Mouse (Mus musculus): ENCODE results near the gene Cd38. TPM values are rescaled to one million over a fixed set of nuclear protein-coding genes. Genes with fewer than 3 reads are reported as not detected.

Cd38 gene
- polyA plus RNA-seq, 1 experiment: 6.3 TPM

- Histone ChIP-seq H3K4me1 (ENCODE audit: control insufficient read depth, insufficient read depth, low read length) (no peaks in the 10 kb centered on the region), H3K9me3 (replicated peaks; ENCODE audit: control insufficient read depth, insufficient read depth, low read length, poor library complexity, severe bottlenecking) (peaks cover 12% of the 10 kb centered on the region), H3K36me3 (ENCODE audit: control insufficient read depth, insufficient read depth, low read length, poor library complexity, severe bottlenecking) (no peaks in the 10 kb centered on the region), H3K4me3 (ENCODE audit: low read depth, low read length) (no peak overlapping the region), H3K27ac (ENCODE audit: insufficient read depth, low read length) (no peak overlapping the region), H3K9ac (ENCODE audit: low read depth, poor library complexity, severe bottlenecking) (no peak overlapping the region), H3K27me3 (ENCODE audit: control insufficient read depth, insufficient read depth, low read length, poor library complexity, severe bottlenecking) (no peaks in the 10 kb centered on the region)
- TF ChIP-seq EP300 (IDR thresholded peaks at IDR 0.05; ENCODE audit: insufficient read depth, low read depth, low read length): no peak
- no peak for TF ChIP-seq CTCF (IDR thresholded peaks at IDR 0.05; ENCODE audit: low read depth, low read length)
- TF ChIP-seq POLR2A (IDR thresholded peaks at IDR 0.05; ENCODE audit: insufficient read depth, low read length): no peak
These were observed 20.1 kb upstream of the Cd38 start for GRCm38 (mm10) chr5:43848275-43848674.

DNA sequence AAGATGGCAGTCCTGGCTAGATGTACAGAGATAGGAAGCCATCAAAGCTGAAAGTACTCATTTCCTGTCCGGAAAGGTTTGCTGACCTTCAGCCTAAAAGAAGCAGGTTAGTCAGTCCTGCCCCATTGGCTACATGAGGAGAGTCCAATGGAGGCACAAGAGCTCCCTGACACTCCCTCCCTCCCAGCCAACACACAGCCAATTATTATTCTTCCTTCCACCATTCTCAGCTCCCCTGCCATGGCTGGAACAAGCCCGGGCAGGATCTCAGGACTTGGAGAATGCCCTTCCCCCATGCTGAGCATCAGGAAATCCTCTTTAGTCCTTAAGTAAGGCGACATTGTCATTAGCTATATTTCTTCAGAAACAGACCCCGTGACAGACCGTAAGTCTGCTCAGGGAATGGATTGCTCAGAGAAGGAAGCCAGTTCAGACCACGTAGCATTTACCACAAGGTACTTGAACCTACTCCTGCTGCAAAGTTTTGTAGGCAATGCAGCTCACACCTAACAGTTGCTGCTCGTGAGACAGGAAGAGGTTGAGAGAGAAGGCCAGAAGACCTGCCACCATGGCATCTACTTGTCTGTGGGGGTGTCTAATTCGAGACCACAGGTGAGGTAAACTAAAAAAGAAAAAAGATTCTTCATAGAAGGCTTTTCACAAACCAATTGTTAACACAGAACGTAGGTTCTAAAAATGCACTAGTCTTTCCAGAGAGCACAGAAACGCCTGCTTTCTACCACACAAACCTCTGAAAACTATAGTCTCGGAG, 15.1 kb upstream of the Cd38 start:
- H3K4me1 ChIP-seq (ENCODE audit: control insufficient read depth, insufficient read depth, low read length): no peaks in the 10 kb centered on the region
- H3K9ac ChIP-seq (ENCODE audit: low read depth, poor library complexity, severe bottlenecking): no peak overlapping the region
- H3K4me3 ChIP-seq (ENCODE audit: low read depth, low read length): no peak overlapping the region
- TF ChIP-seq CTCF (IDR thresholded peaks at IDR 0.05; ENCODE audit: low read depth, low read length) (no peak), EP300 (IDR thresholded peaks at IDR 0.05; ENCODE audit: insufficient read depth, low read depth, low read length) (peak; percentile 69; the same call in 1 of the 2 replicates), POLR2A (IDR thresholded peaks at IDR 0.05; ENCODE audit: insufficient read depth, low read length) (no peak)
- H3K9me3 ChIP-seq (replicated peaks; ENCODE audit: control insufficient read depth, insufficient read depth, low read length, poor library complexity, severe bottlenecking): peaks cover 35% of the 10 kb centered on the region
- H3K27me3 ChIP-seq (ENCODE audit: control insufficient read depth, insufficient read depth, low read length, poor library complexity, severe bottlenecking): no peaks in the 10 kb centered on the region
- no peaks in the 10 kb centered on the region for H3K36me3 ChIP-seq (ENCODE audit: control insufficient read depth, insufficient read depth, low read length, poor library complexity, severe bottlenecking)
- peak overlapping the region; percentile 89 for H3K27ac ChIP-seq (ENCODE audit: insufficient read depth, low read length)

GRCm38 (mm10) chr5:43853868-43854488, 14.4 kb upstream of the Cd38 start:
- Histone ChIP-seq H3K9ac (ENCODE audit: low read depth, poor library complexity, severe bottlenecking) (no peak overlapping the region), H3K27me3 (ENCODE audit: control insufficient read depth, insufficient read depth, low read length, poor library complexity, severe bottlenecking) (no peaks in the 10 kb centered on the region), H3K36me3 (ENCODE audit: control insufficient read depth, insufficient read depth, low read length, poor library complexity, severe bottlenecking) (no peaks in the 10 kb centered on the region), H3K9me3 (replicated peaks; ENCODE audit: control insufficient read depth, insufficient read depth, low read length, poor library complexity, severe bottlenecking) (peaks cover 41% of the 10 kb centered on the region), H3K4me1 (ENCODE audit: control insufficient read depth, insufficient read depth, low read length) (no peaks in the 10 kb centered on the region), H3K4me3 (ENCODE audit: low read depth, low read length) (no peak overlapping the region), H3K27ac (ENCODE audit: insufficient read depth, low read length) (peak overlapping the region; percentile 89)
- no peak for TF ChIP-seq EP300 (IDR thresholded peaks at IDR 0.05; ENCODE audit: insufficient read depth, low read depth, low read length)
- TF ChIP-seq CTCF (IDR thresholded peaks at IDR 0.05; ENCODE audit: low read depth, low read length): no peak
- TF ChIP-seq POLR2A (IDR thresholded peaks at IDR 0.05; ENCODE audit: insufficient read depth, low read length): no peak

DNA sequence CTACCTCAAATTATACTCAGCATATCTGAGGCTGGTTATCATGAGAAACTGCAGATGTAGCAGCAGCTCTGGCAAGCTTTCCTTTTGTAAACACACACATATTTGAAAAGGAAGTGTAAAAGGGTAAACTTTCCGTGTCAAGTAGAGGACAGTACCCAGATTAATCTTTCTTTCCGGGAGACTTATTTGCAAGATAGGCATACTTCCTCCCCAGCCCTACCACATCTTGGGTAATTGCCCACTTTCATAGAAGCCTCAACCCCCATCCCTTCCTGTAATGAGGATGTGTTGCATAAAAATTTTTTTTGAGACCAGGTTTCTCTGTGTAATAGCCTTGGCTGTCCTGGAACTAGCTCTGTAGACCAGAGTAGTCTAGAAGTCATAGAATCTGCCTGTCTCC, 12.6 kb upstream of the Cd38 start:
- TF ChIP-seq EP300 (IDR thresholded peaks at IDR 0.05; ENCODE audit: insufficient read depth, low read depth, low read length): no peak
- no peak for TF ChIP-seq CTCF (IDR thresholded peaks at IDR 0.05; ENCODE audit: low read depth, low read length)

GRCm38 (mm10) chr5:43859663-43860062, 8.7 kb upstream of the Cd38 start:
- H3K36me3 ChIP-seq (ENCODE audit: control insufficient read depth, insufficient read depth, low read length, poor library complexity, severe bottlenecking): no peaks in the 10 kb centered on the region
- peak overlapping the region; percentile 12; the same call in 1 of the 2 replicates for H3K9ac ChIP-seq (ENCODE audit: low read depth, poor library complexity, severe bottlenecking)
- H3K9me3 ChIP-seq (replicated peaks; ENCODE audit: control insufficient read depth, insufficient read depth, low read length, poor library complexity, severe bottlenecking): peaks cover 33% of the 10 kb centered on the region
- TF ChIP-seq POLR2A (IDR thresholded peaks at IDR 0.05; ENCODE audit: insufficient read depth, low read length) (no peak), EP300 (IDR thresholded peaks at IDR 0.05; ENCODE audit: insufficient read depth, low read depth, low read length) (no peak), CTCF (IDR thresholded peaks at IDR 0.05; ENCODE audit: low read depth, low read length) (no peak)
- no peaks in the 10 kb centered on the region for H3K27me3 ChIP-seq (ENCODE audit: control insufficient read depth, insufficient read depth, low read length, poor library complexity, severe bottlenecking)
- no peak overlapping the region for H3K4me3 ChIP-seq (ENCODE audit: low read depth, low read length)
- peak overlapping the region; percentile 52; the same call in 1 of the 2 replicates for H3K27ac ChIP-seq (ENCODE audit: insufficient read depth, low read length)
- H3K4me1 ChIP-seq (ENCODE audit: control insufficient read depth, insufficient read depth, low read length): peaks cover 4% of the 10 kb centered on the region

More for the DNA sequence above, 12.6 kb upstream of the Cd38 start:
- H3K4me3 ChIP-seq (ENCODE audit: low read depth, low read length): no peak overlapping the region
- no peak overlapping the region for H3K27ac ChIP-seq (ENCODE audit: insufficient read depth, low read length)
- H3K9me3 ChIP-seq (replicated peaks; ENCODE audit: control insufficient read depth, insufficient read depth, low read length, poor library complexity, severe bottlenecking): peaks cover 45% of the 10 kb centered on the region
- no peaks in the 10 kb centered on the region for H3K4me1 ChIP-seq (ENCODE audit: control insufficient read depth, insufficient read depth, low read length)
- no peaks in the 10 kb centered on the region for H3K36me3 ChIP-seq (ENCODE audit: control insufficient read depth, insufficient read depth, low read length, poor library complexity, severe bottlenecking)
- H3K27me3 ChIP-seq (ENCODE audit: control insufficient read depth, insufficient read depth, low read length, poor library complexity, severe bottlenecking): no peaks in the 10 kb centered on the region
- no peak overlapping the region for H3K9ac ChIP-seq (ENCODE audit: low read depth, poor library complexity, severe bottlenecking)

DNA sequence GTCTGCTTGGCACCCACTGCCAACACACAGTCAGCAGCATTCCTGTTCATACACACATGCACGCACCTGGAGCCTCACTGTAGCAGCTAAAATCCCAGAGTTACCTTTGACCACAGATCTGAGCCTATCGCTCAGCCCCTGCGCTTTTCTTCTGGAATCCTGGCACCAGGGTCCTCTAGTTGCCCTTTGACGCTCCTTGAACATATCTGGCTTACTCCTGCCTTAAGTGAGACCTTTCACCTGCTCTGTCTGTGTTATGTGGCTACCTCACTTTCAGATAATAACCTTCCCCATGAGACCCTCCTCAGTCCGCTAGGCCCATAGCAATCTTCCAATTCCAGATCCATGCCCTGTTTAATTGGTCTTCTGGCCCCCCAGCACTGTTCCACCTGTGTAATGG, 8.3 kb upstream of the Cd38 start:
- Histone ChIP-seq H3K9ac (ENCODE audit: low read depth, poor library complexity, severe bottlenecking) (peak overlapping the region; percentile 12), H3K36me3 (ENCODE audit: control insufficient read depth, insufficient read depth, low read length, poor library complexity, severe bottlenecking) (no peaks in the 10 kb centered on the region), H3K27ac (ENCODE audit: insufficient read depth, low read length) (peak overlapping the region; percentile 52), H3K4me3 (ENCODE audit: low read depth, low read length) (no peak overlapping the region), H3K4me1 (ENCODE audit: control insufficient read depth, insufficient read depth, low read length) (peaks cover 4% of the 10 kb centered on the region), H3K27me3 (ENCODE audit: control insufficient read depth, insufficient read depth, low read length, poor library complexity, severe bottlenecking) (no peaks in the 10 kb centered on the region), H3K9me3 (replicated peaks; ENCODE audit: control insufficient read depth, insufficient read depth, low read length, poor library complexity, severe bottlenecking) (peaks cover 33% of the 10 kb centered on the region)
- TF ChIP-seq POLR2A (IDR thresholded peaks at IDR 0.05; ENCODE audit: insufficient read depth, low read length) (no peak), CTCF (IDR thresholded peaks at IDR 0.05; ENCODE audit: low read depth, low read length) (no peak), EP300 (IDR thresholded peaks at IDR 0.05; ENCODE audit: insufficient read depth, low read depth, low read length) (no peak)
